Mouse (Mus musculus): ENCODE measurements at regions not wholly inside any gene's neighbourhood (a gene's known extent, or its start where the extent isn't known, plus 50 kb on each side); places are given as distances from the start of the nearest gene placed in this dataset.

GRCm38 (mm10) chr6:50780677-50781076 is 126.4 kb upstream of the Npvf start:
- no peak for DNase-seq (ENCODE audit: low spot score)

DNA sequence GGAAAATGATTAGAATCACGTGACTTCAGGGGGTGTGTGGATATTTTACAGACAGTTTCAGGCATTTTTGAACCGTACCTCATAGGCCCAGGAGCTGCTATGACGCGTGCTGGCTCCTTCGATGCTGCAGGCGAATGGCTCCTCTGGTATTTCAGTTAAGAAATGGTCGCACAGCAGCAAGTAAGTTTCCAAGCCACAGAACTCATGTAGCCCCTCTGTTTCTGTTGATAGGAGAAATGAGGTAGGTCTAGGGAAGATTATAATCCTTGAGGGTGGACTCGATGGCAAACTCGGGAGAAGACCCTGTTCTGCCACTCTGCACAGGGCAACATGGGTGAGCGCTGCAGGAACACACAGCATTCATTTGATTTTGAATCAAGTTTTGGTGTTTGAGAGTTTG is 127.0 kb upstream of the Npvf start:
- no peak for DNase-seq (ENCODE audit: low spot score)

- DNase-seq (ENCODE audit: low spot score): no peak
Observed at GRCm38 (mm10) chr6:50782221-50782620, 128.0 kb upstream of the Npvf start.

GRCm38 (mm10) chr6:50783494-50783893 is 129.3 kb upstream of the Npvf start:
- DNase-seq (ENCODE audit: low spot score): no peak

GRCm38 (mm10) chr6:50784381-50784780 is 130.1 kb upstream of the Npvf start:
- DNase-seq (ENCODE audit: low spot score): no peak

DNA sequence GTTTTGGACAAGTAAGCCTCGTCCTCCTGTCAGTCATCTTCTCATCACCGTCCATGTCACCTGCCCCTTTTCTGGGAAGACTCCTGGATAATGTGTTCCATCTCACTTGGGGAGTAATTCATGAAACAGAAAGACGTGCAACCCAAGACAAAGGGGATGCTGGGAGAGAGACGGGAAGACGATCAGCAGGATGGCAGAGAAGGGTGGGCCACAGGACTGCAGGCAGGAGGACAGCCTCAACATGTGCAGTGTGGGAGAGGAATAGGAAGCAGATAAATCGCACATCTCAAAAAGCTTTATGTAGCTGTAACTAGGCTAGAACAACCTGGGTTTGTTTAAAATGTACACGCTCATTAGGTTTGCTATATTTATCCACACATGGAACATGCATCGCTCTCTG is 133.4 kb upstream of the Npvf start:
- DNase-seq (ENCODE audit: low spot score): no peak

DNA sequence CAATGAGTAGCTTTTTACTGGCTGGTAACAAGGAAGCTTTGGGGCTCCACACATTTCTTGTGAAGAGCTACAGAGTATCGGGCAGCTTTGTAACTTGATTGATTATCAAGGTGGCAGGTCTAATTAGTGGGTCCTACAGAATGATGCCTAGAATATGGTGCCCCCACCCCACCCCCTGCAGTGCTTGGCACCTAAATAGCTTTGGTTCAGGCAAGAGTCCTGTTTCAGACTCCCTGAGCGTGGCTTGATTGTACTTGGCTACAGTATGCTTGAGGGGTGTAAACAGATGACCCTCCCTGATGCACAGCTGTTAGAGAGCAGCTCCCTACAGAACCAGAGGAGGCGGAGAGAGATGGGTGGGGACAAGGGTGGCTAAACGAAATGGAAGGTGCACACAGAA is 145.7 kb upstream of the Npvf start:
- no peak for DNase-seq (ENCODE audit: low spot score)

DNA sequence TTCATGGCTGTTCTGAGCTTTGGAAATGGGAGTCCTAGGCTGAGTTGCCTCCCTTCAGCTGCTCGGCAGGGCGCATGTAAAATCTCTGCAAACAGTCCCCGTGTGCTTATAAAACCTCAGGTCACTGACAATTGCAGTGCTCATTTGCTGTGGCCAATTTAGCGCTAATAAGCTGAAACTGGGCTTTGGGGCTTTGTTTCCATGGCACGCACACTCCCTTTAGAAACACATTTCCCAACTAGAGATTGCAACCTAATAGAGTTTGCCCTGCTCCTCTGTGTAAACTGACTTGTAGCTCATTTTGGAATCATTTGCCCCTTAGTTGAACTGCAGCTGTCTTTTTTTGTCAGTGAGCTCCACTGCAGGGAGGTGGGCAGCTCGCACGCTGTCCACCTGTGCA is 148.7 kb upstream of the Npvf start:
- no peak for DNase-seq (ENCODE audit: low spot score)

GRCm38 (mm10) chr6:50804477-50805005 is 150.3 kb upstream of the Npvf start:
- DNase-seq (ENCODE audit: low spot score): no peak

DNA sequence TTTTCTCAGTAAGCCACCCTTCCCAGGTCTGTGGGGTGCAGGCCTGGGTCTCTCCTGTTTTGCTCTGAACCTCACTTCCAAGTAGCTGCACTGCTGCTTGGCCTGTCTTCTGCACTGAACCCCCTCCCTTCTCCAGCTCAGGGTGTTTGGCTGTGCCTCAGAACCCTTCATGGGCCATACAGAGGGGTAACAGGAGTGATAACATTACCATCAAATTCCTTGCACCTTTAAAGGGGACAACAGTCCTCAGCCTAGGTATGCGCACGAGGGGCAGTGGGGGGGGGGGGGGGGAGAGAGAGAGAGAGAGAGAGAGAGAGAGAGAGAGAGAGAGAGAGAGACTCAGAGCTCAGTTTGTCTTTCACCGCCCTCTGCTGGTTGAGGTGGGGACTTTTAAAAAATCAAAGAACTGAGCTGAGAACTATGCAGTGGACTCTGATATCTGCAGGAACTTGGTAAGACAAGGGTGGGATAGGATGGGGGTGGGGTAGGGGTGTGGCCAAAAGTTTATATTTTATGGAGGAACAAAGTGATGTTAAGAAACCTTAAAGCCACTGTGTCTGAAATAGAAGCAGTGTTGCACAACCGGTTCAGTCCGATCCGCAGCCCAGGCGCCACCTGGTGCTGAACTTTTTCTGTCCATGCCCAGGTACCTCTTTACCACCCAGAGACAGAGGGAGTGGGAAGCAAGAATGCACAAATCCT is 152.3 kb upstream of the Npvf start:
- no peak for DNase-seq (ENCODE audit: low spot score)

DNA sequence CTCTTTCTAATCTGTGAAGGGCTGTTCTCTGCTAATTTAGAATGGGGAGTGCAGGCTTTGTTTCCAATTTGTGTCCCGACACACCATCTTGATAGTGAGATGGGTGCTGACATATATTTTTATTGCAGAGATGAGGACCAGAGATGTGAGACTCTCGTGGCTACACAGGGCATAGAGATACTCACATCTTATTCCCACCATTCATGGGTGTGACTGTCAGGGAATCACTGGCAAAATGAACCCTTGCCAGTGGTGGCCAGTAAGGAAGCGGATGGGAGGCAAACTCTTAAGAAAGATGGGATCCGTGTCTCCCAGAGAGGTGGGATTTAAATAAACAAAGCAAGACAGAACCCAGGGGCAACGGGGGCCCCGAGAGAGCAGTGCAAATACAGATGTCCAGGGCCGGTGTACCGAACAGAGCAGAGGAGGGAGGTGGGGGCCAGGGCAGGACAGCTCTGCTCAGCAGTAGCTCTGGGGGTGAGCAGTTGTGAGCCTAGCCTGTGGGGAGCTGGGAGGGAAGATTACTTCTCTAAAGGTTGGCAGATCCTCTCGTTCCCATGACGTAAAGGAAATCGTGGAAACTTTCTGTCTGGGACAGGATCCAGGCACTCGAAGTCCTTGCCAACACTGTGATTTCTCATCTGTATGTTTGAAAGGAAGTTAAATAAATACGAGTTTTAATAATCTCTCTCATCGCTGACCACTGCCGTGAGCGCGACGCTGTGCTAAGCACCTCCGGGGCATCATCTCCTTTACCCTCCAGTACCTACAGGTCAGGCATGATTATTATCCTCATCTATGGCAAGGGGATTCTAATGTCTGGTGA is 153.2 kb upstream of the Npvf start:
- DNase-seq (ENCODE audit: low spot score): no peak

GRCm38 (mm10) chr6:50808126-50808525 is 153.9 kb upstream of the Npvf start:
- peak; percentile 32 for DNase-seq (ENCODE audit: low spot score)

DNA sequence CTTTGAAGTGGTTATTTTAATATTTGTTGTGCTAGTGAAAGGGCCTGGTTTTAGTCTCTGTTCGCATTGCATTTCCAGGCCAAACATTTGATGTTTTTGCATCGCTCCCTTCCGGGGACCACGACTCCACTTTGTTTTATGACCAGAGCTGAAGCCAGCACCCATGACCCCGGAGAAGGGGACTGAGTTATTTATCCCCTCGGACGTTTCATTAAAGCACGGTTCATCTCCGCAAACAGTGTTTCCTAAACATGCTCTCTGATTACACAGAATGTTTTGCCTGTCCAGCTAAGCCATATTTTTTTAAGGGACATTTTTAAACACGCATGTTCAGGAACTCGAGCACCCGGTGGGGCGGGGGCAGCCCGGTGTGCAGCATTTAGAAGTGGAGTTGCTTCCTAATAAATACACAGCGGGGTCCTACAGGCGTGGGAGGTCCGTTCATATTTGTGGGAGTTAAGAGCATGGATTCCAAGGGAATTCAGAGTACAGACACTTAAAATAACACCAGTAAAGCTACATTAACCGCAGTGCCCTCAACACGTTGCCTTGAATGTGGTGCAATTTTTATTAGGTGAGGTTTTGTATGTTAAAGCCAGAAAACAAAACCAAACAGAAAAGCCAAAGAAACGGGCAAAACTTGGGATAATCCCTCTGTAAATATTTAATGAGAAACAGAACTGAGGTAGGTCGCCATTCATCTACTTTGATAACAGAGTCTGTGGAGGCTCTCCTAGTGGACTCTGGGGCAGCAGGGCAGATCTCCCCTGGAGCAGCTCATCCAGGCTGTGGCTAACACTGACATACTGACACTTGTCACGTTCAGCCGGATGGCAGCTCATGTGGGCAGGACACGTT is 154.8 kb upstream of the Npvf start:
- DNase-seq (ENCODE audit: low spot score): no peak

GRCm38 (mm10) chr6:50809669-50809983 is 155.4 kb upstream of the Npvf start:
- DNase-seq (ENCODE audit: low spot score): no peak

GRCm38 (mm10) chr6:50814936-50815500 is 160.8 kb upstream of the Npvf start:
- DNase-seq (ENCODE audit: low spot score): no peak

DNA sequence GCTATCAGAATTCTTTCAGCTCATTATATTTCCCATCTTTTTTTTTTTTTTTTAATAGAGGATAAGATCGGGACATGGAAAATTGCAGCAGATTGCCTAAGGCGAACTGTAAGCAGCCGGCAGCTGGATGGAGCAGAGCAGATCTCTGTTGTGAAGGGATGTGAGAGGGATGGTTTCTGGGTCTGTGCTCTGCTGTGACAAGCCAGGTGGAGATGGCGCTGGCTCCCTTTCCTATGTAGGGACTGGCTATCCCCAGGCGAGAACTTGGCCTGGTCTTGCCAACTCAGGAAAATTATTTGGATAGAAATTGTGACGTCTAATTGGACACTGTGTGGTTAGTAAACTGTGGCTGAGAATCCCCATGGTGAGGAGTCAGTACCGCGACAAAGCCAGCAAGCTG is 161.3 kb upstream of the Npvf start:
- no peak for DNase-seq (ENCODE audit: low spot score)

DNA sequence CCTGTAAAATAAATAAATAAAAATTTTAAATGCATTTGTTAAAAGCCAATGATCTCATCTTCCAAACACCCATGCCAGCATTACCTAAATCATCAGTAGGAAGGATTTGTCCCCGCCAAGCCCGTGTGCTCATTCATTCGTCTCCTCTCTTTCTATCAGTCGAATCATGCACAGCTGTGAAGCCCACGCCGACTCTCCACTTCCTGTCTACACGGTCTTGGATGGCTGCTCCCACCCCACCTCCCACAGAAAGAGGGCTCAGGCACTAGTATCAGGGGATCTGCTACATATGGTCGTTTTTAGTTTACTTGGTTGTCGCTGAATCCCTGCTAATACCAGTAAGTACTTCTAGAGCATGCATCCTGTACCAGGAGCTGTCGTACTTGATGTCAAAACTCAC is 163.2 kb upstream of the Npvf start:
- DNase-seq (ENCODE audit: low spot score): no peak

DNA sequence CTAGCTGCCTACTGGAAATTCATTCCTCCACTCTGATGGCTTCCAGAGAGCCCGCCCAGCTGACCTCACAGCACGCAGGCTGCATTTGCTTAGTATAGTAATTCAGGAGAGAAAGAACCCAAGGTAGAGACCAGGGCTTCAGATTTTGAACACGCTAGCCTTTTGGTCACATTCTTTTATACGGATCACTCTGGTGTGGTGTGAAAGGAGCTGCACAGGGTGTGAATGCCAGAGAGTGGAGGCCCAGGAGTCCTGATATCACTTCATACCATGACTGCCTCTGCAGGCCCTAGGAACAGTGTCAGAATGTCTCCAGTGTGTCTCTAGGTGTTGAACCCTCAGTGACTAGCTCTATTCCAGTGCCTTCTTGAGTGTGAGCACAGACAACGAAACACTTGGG is 164.2 kb upstream of the Npvf start:
- no peak for DNase-seq (ENCODE audit: low spot score)

DNA sequence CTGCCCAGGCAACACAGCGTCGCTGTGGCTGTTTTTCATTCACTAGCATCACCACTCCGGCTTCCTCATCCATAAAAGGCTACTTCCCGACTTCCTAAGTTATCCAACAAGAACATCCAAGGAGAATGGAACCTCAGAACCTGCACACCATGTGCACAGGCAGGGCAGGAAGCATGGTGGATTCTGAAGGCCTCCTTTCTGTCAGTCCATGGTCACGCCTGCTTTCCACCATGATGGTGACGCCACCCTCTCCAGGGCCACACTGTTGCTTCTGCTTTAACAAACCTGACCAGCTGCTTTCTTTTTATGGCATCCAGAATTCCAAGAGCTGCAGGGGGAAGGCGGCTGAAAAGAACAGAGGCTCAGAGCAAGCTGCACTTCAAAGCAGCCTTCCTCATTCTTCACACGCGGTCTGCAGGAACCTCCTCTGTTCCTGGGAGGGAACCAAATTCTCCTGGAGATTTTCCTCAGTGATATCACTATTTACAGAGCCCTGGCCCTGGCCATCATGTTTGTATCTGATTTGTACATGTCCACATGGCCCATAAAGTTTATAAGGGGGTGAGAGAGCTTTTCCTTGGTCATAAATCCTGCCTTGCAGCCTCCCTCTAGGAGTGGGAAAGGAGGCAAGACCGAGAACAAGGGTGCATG is 164.8 kb upstream of the Npvf start:
- no peak for DNase-seq (ENCODE audit: low spot score)

DNA sequence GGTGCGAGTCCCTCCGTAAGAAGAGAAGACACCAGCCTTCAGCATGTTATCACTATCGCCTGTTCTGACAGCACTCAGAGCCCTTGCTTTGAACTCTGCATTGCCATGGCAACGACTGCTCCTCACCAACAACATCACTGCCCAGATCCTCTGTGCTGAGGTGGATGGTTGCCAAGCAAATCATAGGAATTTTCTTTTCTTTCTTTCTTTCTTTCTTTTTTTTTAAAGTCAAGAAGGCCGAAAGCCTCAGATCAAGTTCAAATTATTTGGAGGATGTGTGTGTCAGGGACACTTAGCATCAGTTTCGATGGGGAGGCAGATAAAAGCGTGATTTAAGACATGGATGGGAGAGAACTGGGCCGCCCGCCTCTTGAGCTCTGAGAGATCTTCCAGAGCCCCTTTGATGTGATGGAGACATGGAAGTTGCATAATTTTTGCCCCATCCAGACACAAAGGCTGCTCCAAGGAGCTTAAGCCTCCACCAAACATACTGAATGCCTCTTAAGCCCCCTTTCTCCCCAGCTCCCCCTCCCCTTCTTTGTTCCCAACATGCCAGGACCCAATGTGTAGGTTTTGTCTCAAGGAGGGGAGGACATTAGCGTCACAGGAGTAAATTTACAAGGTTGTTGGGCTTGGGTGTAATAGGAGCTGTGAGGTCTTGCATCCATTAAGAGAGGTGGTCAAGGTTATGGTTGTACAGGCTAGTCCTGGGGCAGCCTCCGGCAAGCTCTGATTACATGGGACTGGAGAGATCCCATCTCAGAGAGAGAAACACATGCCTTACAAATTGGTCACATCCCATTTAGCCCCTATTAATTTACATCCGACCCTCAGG is 167.4 kb upstream of the Npvf start:
- no peak for DNase-seq (ENCODE audit: low spot score)
